19 mouse cellular contexts compared by ENCODE assay signal in genomic region chr13:70159065-70159464, GRCm38 (mm10).
DNase-seq lines count a peak whose midpoint lies in the region; ATAC-seq and TF ChIP-seq lines count a peak whose summit lies in the region.
"Had no signal": no experiment of that assay in that cellular context is flagged by ENCODE, and none has a peak within 500 bp of the region (broad histone marks: within the 10 kb centered on the region; RNA-seq: fewer than 3 reads in every experiment).

No protein-coding gene starts in this region.

- TF ChIP-seq CTCF in heart, adult 2 months (IDR thresholded peaks at IDR 0.05): no peak
- TF ChIP-seq CTCF in layer of hippocampus, adult 2 months (conservative IDR thresholded peaks at IDR 0.05): no peak
- TF ChIP-seq CTCF in stomach, postnatal 0 days (IDR thresholded peaks at IDR 0.05; ENCODE audit: low read depth): no peak

- WGBS in heart, embryonic 16.5 days: 63% methylated on average over 3 of the region's 3 CpGs
- 37% methylated on average over 3 of the region's 3 CpGs for WGBS in heart, adult 2 months
- WGBS in stomach, postnatal 0 days: 70% methylated on average over 3 of the region's 3 CpGs

- H3K4me3 ChIP-seq in heart, embryonic 16.5 days (ENCODE audit: low read length): no peak overlapping the region
- no peak overlapping the region for H3K4me3 ChIP-seq in heart, adult 2 months
- H3K4me3 ChIP-seq in layer of hippocampus, adult 2 months: no peak overlapping the region
- H3K4me3 ChIP-seq in stomach, postnatal 0 days (ENCODE audit: low read depth, low read length): no peak overlapping the region
- H3K4me3 ChIP-seq: embryonic facial prominence, embryonic 13.5 days; hindbrain, embryonic 12.5 days had no signal

- no peaks in the 10 kb centered on the region for H3K36me3 ChIP-seq in heart, embryonic 16.5 days (ENCODE audit: control insufficient read depth, insufficient read depth)
- no peaks in the 10 kb centered on the region for H3K36me3 ChIP-seq in heart, adult 2 months (ENCODE audit: control insufficient read depth, insufficient read depth, low read length)
- H3K36me3 ChIP-seq in stomach, postnatal 0 days (ENCODE audit: control insufficient read depth, insufficient read depth, low read length): no peaks in the 10 kb centered on the region
- H3K36me3 ChIP-seq: embryonic facial prominence, embryonic 13.5 days; hindbrain, embryonic 12.5 days had no signal

- TF ChIP-seq EP300 in heart, adult 2 months (IDR thresholded peaks at IDR 0.05; ENCODE audit: insufficient read depth, low read depth, low read length): no peak
- TF ChIP-seq EP300 in stomach, postnatal 0 days (optimal IDR thresholded peaks at IDR 0.05): no peak

- intact Hi-C loops in heart, adult 2 months (cut with DNase I): no loop called here

- H3K9ac ChIP-seq in heart, embryonic 16.5 days (ENCODE audit: low read length): no peak overlapping the region
- no peak overlapping the region for H3K9ac ChIP-seq in heart, adult 2 months (ENCODE audit: low read depth, low read length)
- no peak overlapping the region for H3K9ac ChIP-seq in stomach, postnatal 0 days (ENCODE audit: low read length)
- H3K9ac ChIP-seq: embryonic facial prominence, embryonic 13.5 days; hindbrain, embryonic 12.5 days had no signal

- no peak for TF ChIP-seq POLR2A in heart, adult 2 months (IDR thresholded peaks at IDR 0.05; ENCODE audit: insufficient read depth, low read depth, low read length)

- no peaks in the 10 kb centered on the region for H3K27me3 ChIP-seq in heart, embryonic 16.5 days (ENCODE audit: control insufficient read depth, insufficient read depth, low read length)
- no peaks in the 10 kb centered on the region for H3K27me3 ChIP-seq in heart, adult 2 months (ENCODE audit: control insufficient read depth, insufficient read depth, low read length)
- H3K27me3 ChIP-seq in stomach, postnatal 0 days (ENCODE audit: control insufficient read depth, insufficient read depth, low read length): no peaks in the 10 kb centered on the region
- H3K27me3 ChIP-seq: embryonic facial prominence, embryonic 13.5 days; hindbrain, embryonic 12.5 days had no signal

- H3K27ac ChIP-seq in heart, embryonic 16.5 days (ENCODE audit: low read length): no peak overlapping the region
- no peak overlapping the region for H3K27ac ChIP-seq in heart, adult 2 months
- peak overlapping the region; percentile 75; the same call in 1 of the 2 replicates for H3K27ac ChIP-seq in layer of hippocampus, adult 2 months
- peak overlapping the region; percentile 35; the same call in 1 of the 2 replicates for H3K27ac ChIP-seq in stomach, postnatal 0 days (replicated peaks)
- H3K27ac ChIP-seq: embryonic facial prominence, embryonic 13.5 days; hindbrain, embryonic 12.5 days had no signal

- H3K4me1 ChIP-seq in heart, embryonic 16.5 days (ENCODE audit: control insufficient read depth, insufficient read depth, low read length): no peaks in the 10 kb centered on the region
- no peaks in the 10 kb centered on the region for H3K4me1 ChIP-seq in heart, adult 2 months (ENCODE audit: control insufficient read depth, insufficient read depth, low read length)
- H3K4me1 ChIP-seq in stomach, postnatal 0 days (replicated peaks; ENCODE audit: control insufficient read depth, insufficient read depth): no peaks in the 10 kb centered on the region; the same call in 1 of the 2 replicates
- H3K4me1 ChIP-seq: hindbrain, embryonic 12.5 days had no signal

- ATAC-seq in frontal cortex, adult (ENCODE audit: low TSS enrichment): peak; percentile 10
- 0 out of 2 replicates have a peak, but pooled peaks have one; percentile 32 for ATAC-seq in heart, embryonic 16.5 days (replicated peaks; ENCODE audit: extremely low read depth, insufficient read depth, low FRiP score)
- no peak for ATAC-seq in stomach, postnatal 0 days (ENCODE audit: low FRiP score, low TSS enrichment)
- ATAC-seq: hindbrain, embryonic 16.5 days; inflammation-experienced regulatory T-cells, adult 6 months had no signal

- no peaks in the 10 kb centered on the region for H3K79me2 ChIP-seq in heart, adult 2 months (replicated peaks; ENCODE audit: control insufficient read depth, insufficient read depth, low read length)

- DNase-seq in frontal cortex, postnatal 25 days (ENCODE audit: low spot score in 2 of 2): no peak
- no peak for DNase-seq in heart, adult 2 months
- no peak for DNase-seq in layer of hippocampus, adult 2 months (ENCODE audit: low spot score in 2 of 2)
- no peak for DNase-seq in layer of hippocampus, postnatal 25 days (ENCODE audit: extremely low spot score in 1 of 2, low spot score in 1 of 2)
- no peak for DNase-seq in stomach, postnatal 0 days (ENCODE audit: low spot score)
- DNase-seq in thymus, postnatal 0 days (ENCODE audit: low spot score): no peak
- DNase-seq: adrenal gland, adult 2 months; adrenal gland, postnatal 25 days; cerebellum, adult 18-20 months; cerebellum, adult 9-11 months; cerebellum, postnatal 36 days; gastrocnemius, postnatal 10 days; heart, postnatal 4 days had no signal

- no peaks in the 10 kb centered on the region for H3K9me3 ChIP-seq in heart, embryonic 16.5 days (replicated peaks; ENCODE audit: control insufficient read depth, low read length)
- H3K9me3 ChIP-seq in stomach, postnatal 0 days (ENCODE audit: control insufficient read depth, low read length): no peaks in the 10 kb centered on the region
- H3K9me3 ChIP-seq: embryonic facial prominence, embryonic 13.5 days; hindbrain, embryonic 12.5 days had no signal

- H3K4me2 ChIP-seq in heart, embryonic 16.5 days (ENCODE audit: low read depth, low read length): no peak overlapping the region
- H3K4me2 ChIP-seq in stomach, postnatal 0 days (replicated peaks; ENCODE audit: low read depth): no peak overlapping the region
- H3K4me2 ChIP-seq: embryonic facial prominence, embryonic 13.5 days; hindbrain, embryonic 12.5 days had no signal

Comparison
In these comparisons a context has a peak if more than half of its experiments do, and no peak if none do; other contexts are left out.
1. H3K27ac ChIP-seq: peak in layer of hippocampus, adult 2 months (single experiment) and stomach, postnatal 0 days (single experiment); none in heart, embryonic 16.5 days (single experiment) and heart, adult 2 months (single experiment).